ENCODE assay signal across 17 mouse cellular contexts in genomic region chr6:82797300-82797839, GRCm38 (mm10). TPM values are rescaled to one million over a fixed set of nuclear protein-coding genes. Genes with fewer than 3 reads are reported as not detected.
DNase-seq lines count a peak whose midpoint lies in the region; ATAC-seq and TF ChIP-seq lines count a peak whose summit lies in the region.
"Had no signal": no experiment of that assay in that cellular context is flagged by ENCODE, and none has a peak within 500 bp of the region (broad histone marks: within the 10 kb centered on the region; RNA-seq: fewer than 3 reads in every experiment).

No protein-coding gene starts in this region.

- H3K4me3 ChIP-seq in bone marrow, adult 2 months (replicated peaks; ENCODE audit: control insufficient read depth, low read depth, low read length), result no peak overlapping the region
- H3K4me3 ChIP-seq: embryonic facial prominence, embryonic 12.5 days; heart, embryonic 13.5 days; midbrain, embryonic 12.5 days had no signal

- TF ChIP-seq CTCF in bone marrow, adult 2 months (IDR thresholded peaks at IDR 0.05; ENCODE audit: control insufficient read depth, insufficient read depth, low read length), result no peak

- H3K27ac ChIP-seq in bone marrow, adult 2 months (ENCODE audit: control insufficient read depth, insufficient read depth, low read depth, low read length, poor library complexity), result peak overlapping the region; percentile 96; the same call in 1 of the 2 replicates
- H3K27ac ChIP-seq: embryonic facial prominence, embryonic 12.5 days; heart, embryonic 13.5 days; hindbrain, postnatal 0 days; midbrain, embryonic 12.5 days had no signal

- DNase-seq in lung, adult 18-20 months, result peak; percentile 7 to 18
- DNase-seq in lung, postnatal 14 days, result no peak
- DNase-seq in adrenal gland, postnatal 36 days, result no peak
- no peak for DNase-seq in gastrocnemius, postnatal 4 days (ENCODE audit: low spot score in 2 of 2)
- no peak for DNase-seq in yolk sac, embryonic 10.5 days (ENCODE audit: low spot score)
- DNase-seq: cerebellum, adult 18-20 months; heart, postnatal 36 days; kidney, adult 9 months; kidney, postnatal 4 days had no signal

- peaks cover 3% of the 10 kb centered on the region; the same call in 1 of the 2 replicates for H3K4me1 ChIP-seq in bone marrow, adult 2 months (ENCODE audit: control insufficient read depth, insufficient read depth, low read length)
- H3K4me1 ChIP-seq: embryonic facial prominence, embryonic 12.5 days; midbrain, embryonic 12.5 days had no signal

- peak; percentile 73 to 75; a peak in 3 of 4 replicates for ATAC-seq in hematopoietic stem cell, adult 5-6 weeks (replicated peaks in 1 of 2; ENCODE audit: insufficient read depth in 1 of 2, low FRiP score in 2 of 2, low TSS enrichment in 1 of 2, low read depth in 1 of 2, poor library complexity in 2 of 2, severe bottlenecking in 2 of 2)
- ATAC-seq in megakaryocyte progenitor cell, adult 5-6 weeks (replicated peaks; ENCODE audit: poor library complexity), result peak; percentile 98
- ATAC-seq: forebrain, embryonic 16.5 days; hindbrain, postnatal 0 days had no signal

- no peak for TF ChIP-seq POLR2A in bone marrow, adult 2 months (IDR thresholded peaks at IDR 0.05; ENCODE audit: borderline replicate concordance, control insufficient read depth, low read depth, low read length)

- WGBS in bone marrow, adult 2 months, result 5% methylated on average over 5 of the region's 5 CpGs

RNA-seq across cellular contexts. Expression of gene Hk2, which starts 23.1 kb away (rescaled TPM):
- 6.8 and 33.9 TPM in 2 replicates for polyA plus RNA-seq in bone marrow, adult 2 months (2011; ENCODE audit: insufficient read depth, insufficient read length, low replicate concordance, missing spikeins)
- 32.4 and 35.6 TPM in 2 replicates for total RNA-seq in hematopoietic stem cell, adult 5-6 weeks (2017)
- 40.9 and 44.3 TPM in 2 replicates for total RNA-seq in megakaryocyte progenitor cell, adult 5-6 weeks (2015)
- 39.7 and 54.4 TPM in 2 replicates for total RNA-seq in megakaryocyte progenitor cell, adult 5-6 weeks (2017)
- total RNA-seq in adrenal gland, postnatal 36 days (2021), result 10 to 100 TPM; 77.2 to 98.0 TPM
- 10 to 100 TPM; 65.5 to 75.0 TPM for total RNA-seq in gastrocnemius, postnatal 4 days (2021)

Comparison
In these comparisons a context has a peak if more than half of its experiments do, and no peak if none do; other contexts are left out.
1. DNase-seq: peak in lung, adult 18-20 months (2 of 2); none in lung, postnatal 14 days (single experiment), adrenal gland, postnatal 36 days (0 of 2), gastrocnemius, postnatal 4 days (0 of 2) and yolk sac, embryonic 10.5 days (single experiment).